Mouse (Mus musculus) embryonic facial prominence, embryonic 15.5 days (tissue): ENCODE results near the gene Bicdl2. TPM values are rescaled to one million over a fixed set of nuclear protein-coding genes. Genes with fewer than 3 reads are reported as not detected.

ENCODE experiments used
- ATAC-seq: fragments of 200-750 bp; cut with Nextera tagmentation; 2 replicates; pipeline ENCODE4 v1.8.0; 2017; ENCODE audit warnings: low read depth, moderate TSS enrichment; ENCODE audit not compliant: insufficient number of reproducible peaks, low FRiP score, low TSS enrichment
- H3K27ac ChIP-seq: fragments of 300-500 bp; sonication (generic); replicated peaks from 2 replicates; pipeline ENCODE4 v1.5.1; 2015; ENCODE audit warnings: mild to moderate bottlenecking, inconsistent platforms
- H3K27me3 ChIP-seq: fragments of 300-500 bp; sonication (generic); 2 replicates; pipeline ENCODE4 v1.6.1; 2015; ENCODE audit warnings: inconsistent platforms
- H3K36me3 ChIP-seq: fragments of 300-500 bp; sonication (generic); 2 replicates; pipeline ENCODE4 v1.6.1; 2015; ENCODE audit warnings: mild to moderate bottlenecking, inconsistent platforms
- H3K4me1 ChIP-seq: fragments of 300-500 bp; sonication (generic); 2 replicates; pipeline ENCODE4 v1.6.1; 2015; ENCODE audit warnings: inconsistent platforms
- H3K4me2 ChIP-seq: fragments of 300-500 bp; sonication (generic); replicated peaks from 2 replicates; pipeline ENCODE4 v1.6.1; 2015; ENCODE audit warnings: mild to moderate bottlenecking, inconsistent platforms
- H3K4me3 ChIP-seq: fragments of 300-500 bp; sonication (generic); replicated peaks from 2 replicates; pipeline ENCODE4 v1.5.1; 2015; ENCODE audit warnings: mild to moderate bottlenecking, inconsistent platforms
- H3K9ac ChIP-seq: fragments of 300-500 bp; sonication (generic); 2 replicates; pipeline ENCODE4 v1.6.1; 2015; ENCODE audit warnings: inconsistent platforms
- H3K9me3 ChIP-seq: fragments of 300-500 bp; sonication (generic); replicated peaks from 2 replicates; pipeline ENCODE4 v1.6.1; 2016; ENCODE audit warnings: inconsistent platforms
- WGBS: fragments of 180-500 bp; shearing (Covaris S2); methylation state at CpG from one replicate; pipeline ENCODE4 v1.1.7; 2015; 5-methylcytosine and 5-hydroxymethylcytosine counted together
- polyA plus RNA-seq: library from polyadenylated mRNA; unstranded; fragments of >200 nt; fragmentation: Nextera tagmentation; extraction: Ambion mirVana; gene quantifications from 2 replicates; pipeline ENCODE4 v1.2.1, GENCODE M21; 2015

Gene Bicdl2
- 15.8 and 17.0 TPM in 2 replicates for polyA plus RNA-seq

- Histone ChIP-seq H3K9ac (no peak within 1 kb of the TSS), H3K4me2 (peak within 1 kb of the TSS; percentile 39), H3K4me1 (peaks cover 19% of the 10 kb centered on the region), H3K4me3 (peak within 1 kb of the TSS; percentile 32), H3K36me3 (no peaks in the 10 kb centered on the region), H3K27ac (peak within 1 kb of the TSS; percentile 25; the same call in 1 of the 2 replicates), H3K9me3 (no peaks in the 10 kb centered on the region), H3K27me3 (peaks cover 36% of the 10 kb centered on the region)
- WGBS = 4% methylated on average over 27 of the region's 27 CpGs
- ATAC-seq = 0 out of 2 replicates have a peak, but pooled peaks have one; percentile 45
Measured at GRCm38 (mm10) chr17:23660117-23660875, at the start of gene Bicdl2. Gene Bicdl2, plus strand, starts transcription at chr17:23660506.

GRCm38 (mm10) chr17:23617087-23617486 is 43.2 kb upstream of the Bicdl2 start:
- H3K9me3 ChIP-seq = no peaks in the 10 kb centered on the region
- no peak overlapping the region for H3K4me3 ChIP-seq
- H3K4me2 ChIP-seq = no peak overlapping the region
- no peak for ATAC-seq
- H3K4me1 ChIP-seq = no peaks in the 10 kb centered on the region
- H3K27me3 ChIP-seq = peaks cover 14% of the 10 kb centered on the region; the same call in 1 of the 2 replicates
- no peak overlapping the region for H3K9ac ChIP-seq
- 51% methylated on average over 9 of the region's 9 CpGs for WGBS
- H3K27ac ChIP-seq = no peak overlapping the region
- H3K36me3 ChIP-seq = no peaks in the 10 kb centered on the region

GRCm38 (mm10) chr17:23620351-23620750 is 40.0 kb upstream of the Bicdl2 start:
- no peaks in the 10 kb centered on the region for H3K4me1 ChIP-seq
- H3K4me2 ChIP-seq = no peak overlapping the region
- no peak overlapping the region for H3K4me3 ChIP-seq
- no peaks in the 10 kb centered on the region for H3K36me3 ChIP-seq
- H3K27ac ChIP-seq = no peak overlapping the region
- H3K9ac ChIP-seq = no peak overlapping the region
- 72% methylated on average over 7 of the region's 7 CpGs for WGBS
- peaks cover 14% of the 10 kb centered on the region; the same call in 1 of the 2 replicates for H3K27me3 ChIP-seq
- H3K9me3 ChIP-seq = no peaks in the 10 kb centered on the region
- no peak for ATAC-seq

GRCm38 (mm10) chr17:23627813-23628212 is 32.5 kb upstream of the Bicdl2 start:
- Histone ChIP-seq H3K27me3 (no peaks in the 10 kb centered on the region), H3K27ac (no peak overlapping the region), H3K4me1 (peaks cover 8% of the 10 kb centered on the region; the same call in 1 of the 2 replicates), H3K4me2 (no peak overlapping the region), H3K9ac (no peak overlapping the region), H3K4me3 (no peak overlapping the region), H3K36me3 (no peaks in the 10 kb centered on the region), H3K9me3 (no peaks in the 10 kb centered on the region)
- ATAC-seq = no peak
- WGBS = 39% methylated on average over 7 of the region's 7 CpGs

GRCm38 (mm10) chr17:23630195-23631020 is 29.9 kb upstream of the Bicdl2 start:
- H3K27ac ChIP-seq = no peak overlapping the region
- ATAC-seq = peak; percentile 79
- H3K9me3 ChIP-seq = no peaks in the 10 kb centered on the region
- H3K36me3 ChIP-seq = no peaks in the 10 kb centered on the region
- no peak overlapping the region for H3K9ac ChIP-seq
- H3K4me3 ChIP-seq = peak overlapping the region; percentile 24
- peak overlapping the region; percentile 51 for H3K4me2 ChIP-seq
- WGBS = 15% methylated on average over 22 of the region's 22 CpGs
- no peaks in the 10 kb centered on the region for H3K27me3 ChIP-seq
- peaks cover 8% of the 10 kb centered on the region; the same call in 1 of the 2 replicates for H3K4me1 ChIP-seq

- H3K9me3 ChIP-seq = no peaks in the 10 kb centered on the region
- no peak overlapping the region for H3K4me2 ChIP-seq
- ATAC-seq = no peak
- H3K27me3 ChIP-seq = no peaks in the 10 kb centered on the region
- no peak overlapping the region for H3K9ac ChIP-seq
- peaks cover 8% of the 10 kb centered on the region; the same call in 1 of the 2 replicates for H3K4me1 ChIP-seq
- 74% methylated on average over 8 of the region's 8 CpGs for WGBS
- H3K27ac ChIP-seq = no peak overlapping the region
- H3K36me3 ChIP-seq = no peaks in the 10 kb centered on the region
- no peak overlapping the region for H3K4me3 ChIP-seq
Measured at GRCm38 (mm10) chr17:23631241-23631640, 29.1 kb upstream of the Bicdl2 start.

GRCm38 (mm10) chr17:23644613-23645495 is 15.5 kb upstream of the Bicdl2 start, which contains the start of gene Mmp25:
Gene Mmp25, minus strand, starts transcription at chr17:23645277.
- Histone ChIP-seq H3K9ac (peak within 1 kb of the TSS; percentile 10), H3K27ac (no peak within 1 kb of the TSS), H3K36me3 (no peaks in the 10 kb centered on the region), H3K27me3 (peaks cover 35% of the 10 kb centered on the region), H3K4me1 (peaks cover 13% of the 10 kb centered on the region), H3K4me2 (peak within 1 kb of the TSS; percentile 82), H3K9me3 (0 out of 2 replicates have a peak, but pooled peaks cover 4% of the 10 kb centered on the region), H3K4me3 (peak within 1 kb of the TSS; percentile 46)
- 1% methylated on average over 58 of the region's 58 CpGs for WGBS
- 0 out of 2 replicates have a peak, but pooled peaks have one; percentile 13 for ATAC-seq

GRCm38 (mm10) chr17:23645894-23646293 is 14.4 kb upstream of the Bicdl2 start:
- no peak overlapping the region for H3K4me2 ChIP-seq
- 31% methylated on average over 10 of the region's 10 CpGs for WGBS

GRCm38 (mm10) chr17:23651363-23651762 is 8.9 kb upstream of the Bicdl2 start:
- Histone ChIP-seq H3K27ac (no peak overlapping the region), H3K36me3 (no peaks in the 10 kb centered on the region), H3K9ac (no peak overlapping the region), H3K4me1 (no peaks in the 10 kb centered on the region), H3K27me3 (peaks cover 8% of the 10 kb centered on the region; the same call in 1 of the 2 replicates), H3K4me3 (no peak overlapping the region), H3K9me3 (no peaks in the 10 kb centered on the region), H3K4me2 (no peak overlapping the region)
- 74% methylated on average over 6 of the region's 6 CpGs for WGBS
- ATAC-seq = no peak

More at GRCm38 (mm10) chr17:23645894-23646293, 14.4 kb upstream of the Bicdl2 start:
- H3K36me3 ChIP-seq = no peaks in the 10 kb centered on the region
- H3K9me3 ChIP-seq = 0 out of 2 replicates have a peak, but pooled peaks cover 4% of the 10 kb centered on the region
- H3K4me3 ChIP-seq = no peak overlapping the region
- ATAC-seq = no peak
- peaks cover 13% of the 10 kb centered on the region for H3K4me1 ChIP-seq
- no peak overlapping the region for H3K27ac ChIP-seq
- H3K27me3 ChIP-seq = peaks cover 35% of the 10 kb centered on the region
- H3K9ac ChIP-seq = no peak overlapping the region

- H3K4me3 ChIP-seq = no peak overlapping the region
- H3K36me3 ChIP-seq = no peaks in the 10 kb centered on the region
- no peak overlapping the region for H3K27ac ChIP-seq
- no peak overlapping the region for H3K4me2 ChIP-seq
- 75% methylated on average over 2 of the region's 2 CpGs for whole genome bisulfite sequencing
- no peaks in the 10 kb centered on the region; the same call in 1 of the 2 replicates for H3K27me3 ChIP-seq
- H3K4me1 ChIP-seq = no peaks in the 10 kb centered on the region
- H3K9ac ChIP-seq = no peak overlapping the region
- H3K9me3 ChIP-seq = no peaks in the 10 kb centered on the region
- no peak for ATAC-seq
Measured at GRCm38 (mm10) chr17:23653324-23653723, 7.0 kb upstream of the Bicdl2 start.
